Mouse (Mus musculus) erythroid progenitor cell, adult 5-6 weeks (primary cell): ENCODE results near the gene Cd200r1. TPM values are rescaled to one million over a fixed set of nuclear protein-coding genes. Genes with fewer than 3 reads are reported as not detected.

Source experiments
- ATAC-seq: replicated peaks from 2 replicates; pipeline ENCODE4 v1.8.0; 2016; ENCODE audit warnings: moderate number of reproducible peaks, mild to moderate bottlenecking, moderate TSS enrichment, inconsistent platforms; ENCODE audit not compliant: poor library complexity, low FRiP score, severe bottlenecking
- total RNA-seq, 2 experiments: library from RNA; stranded (forward) in 1 of 2; stranded (reverse) in 1 of 2; fragments of 150-400 nt in 1 of 2; fragments of 186-747, 209-891 nt in 1 of 2; gene quantifications; 2 replicates each; pipeline versions ENCODE4 v1.2.3 to v1.2.4; 2015 to 2017; ENCODE audit warnings: low replicate concordance in 2 of 2

Cd200r1 gene
- 10.5 and 15.5 TPM in 2 replicates for total RNA-seq (2015; ENCODE audit: low replicate concordance)
- 5.1 TPM in 1 of 2 replicates, not detected in the other for total RNA-seq (2017; ENCODE audit: low replicate concordance)

GRCm38 (mm10) chr16:44765555-44766319 is at the start of gene Cd200r1:
Gene Cd200r1, plus strand, starts transcription at chr16:44765736.
- ATAC-seq = no peak

DNA sequence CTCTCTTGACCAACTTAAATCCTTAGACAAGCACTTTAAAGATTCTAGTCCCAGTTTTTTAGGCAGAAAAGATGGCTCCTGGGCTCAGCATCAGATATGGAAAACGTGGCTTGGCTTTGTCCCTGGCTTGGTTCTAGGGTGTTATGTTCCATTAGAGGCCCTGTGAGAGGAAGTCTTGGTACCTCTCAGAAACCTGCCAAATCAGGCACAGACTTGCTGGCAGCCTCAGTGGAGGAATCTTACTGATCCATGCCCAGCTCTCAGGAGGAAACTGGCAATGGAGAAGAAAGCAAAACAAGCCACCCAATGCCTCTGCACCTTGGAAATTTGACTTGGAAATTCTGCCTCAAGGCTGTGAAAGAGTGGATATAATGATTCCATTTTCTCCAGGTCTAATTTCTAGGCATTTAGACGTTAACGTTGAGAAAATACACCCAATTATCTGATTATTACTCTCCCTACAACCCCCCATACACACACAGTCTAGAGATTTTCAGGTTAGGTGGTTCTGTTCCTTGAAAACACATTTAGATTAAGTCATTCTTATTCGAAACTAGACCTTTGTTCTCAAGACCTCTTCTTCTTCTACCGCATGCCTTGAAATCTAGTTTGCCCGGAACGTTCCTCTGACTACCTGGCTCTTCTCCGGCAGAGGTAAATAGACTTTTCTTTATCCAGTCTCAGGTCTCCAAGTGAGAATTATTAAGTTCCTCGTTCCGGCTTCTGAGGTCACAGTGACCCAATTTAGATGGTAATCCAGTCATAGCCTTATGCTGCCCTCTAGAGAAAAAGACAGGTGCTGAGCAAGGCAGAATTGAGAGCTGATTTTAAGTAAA is 49.0 kb upstream of the Cd200r1 start:
- ATAC-seq = no peak

GRCm38 (mm10) chr16:44717141-44717634 is 48.3 kb upstream of the Cd200r1 start:
- ATAC-seq = no peak

DNA sequence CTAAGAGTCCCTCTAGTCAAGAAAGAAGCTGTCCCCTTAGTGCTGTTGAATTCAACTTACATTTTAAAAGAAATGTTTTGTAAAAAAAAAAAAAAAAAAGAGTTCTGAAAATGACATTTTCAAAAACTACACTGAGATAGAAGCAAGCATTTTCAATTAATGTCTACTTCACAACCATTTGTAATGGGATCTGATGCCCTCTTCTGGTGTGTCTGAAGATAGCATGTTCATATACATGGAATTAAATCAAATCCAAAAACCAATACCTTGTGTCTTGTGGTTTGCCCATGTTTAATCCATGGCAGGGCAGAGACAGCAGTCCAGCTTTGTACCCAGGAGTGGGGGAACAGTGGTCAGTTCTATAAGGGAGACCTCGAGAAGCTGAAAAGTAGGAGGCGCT is 47.7 kb upstream of the Cd200r1 start:
- ATAC-seq = no peak

- no peak for ATAC-seq
Measured at GRCm38 (mm10) chr16:44719349-44719748, 46.2 kb upstream of the Cd200r1 start.

- ATAC-seq = no peak
Measured at GRCm38 (mm10) chr16:44720518-44720917, 45.0 kb upstream of the Cd200r1 start.

DNA sequence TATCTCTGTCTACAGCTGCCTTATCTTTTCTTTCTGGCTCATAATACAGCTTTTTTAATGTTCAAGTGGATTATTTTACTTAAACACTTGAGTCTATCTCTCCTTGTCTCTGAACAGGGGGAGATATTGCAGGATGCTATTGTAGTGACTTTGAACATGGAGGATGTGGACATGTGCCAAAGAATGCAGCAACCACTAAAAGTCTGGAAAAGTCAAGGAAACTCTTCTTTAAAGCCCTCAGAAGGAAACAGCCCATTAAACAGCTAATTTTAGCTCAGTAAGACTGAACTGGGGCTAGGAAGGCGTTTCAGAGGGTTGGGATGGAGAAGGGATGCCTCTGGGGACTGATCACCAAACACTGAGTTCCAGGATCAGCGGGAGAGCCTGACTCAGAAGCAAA is 42.9 kb upstream of the Cd200r1 start:
- no peak for ATAC-seq

GRCm38 (mm10) chr16:44724083-44724787 is 41.3 kb upstream of the Cd200r1 start, which contains the start of gene Nepro:
Gene Nepro, plus strand, starts transcription at chr16:44724301.
- ATAC-seq = peak; percentile 95

DNA sequence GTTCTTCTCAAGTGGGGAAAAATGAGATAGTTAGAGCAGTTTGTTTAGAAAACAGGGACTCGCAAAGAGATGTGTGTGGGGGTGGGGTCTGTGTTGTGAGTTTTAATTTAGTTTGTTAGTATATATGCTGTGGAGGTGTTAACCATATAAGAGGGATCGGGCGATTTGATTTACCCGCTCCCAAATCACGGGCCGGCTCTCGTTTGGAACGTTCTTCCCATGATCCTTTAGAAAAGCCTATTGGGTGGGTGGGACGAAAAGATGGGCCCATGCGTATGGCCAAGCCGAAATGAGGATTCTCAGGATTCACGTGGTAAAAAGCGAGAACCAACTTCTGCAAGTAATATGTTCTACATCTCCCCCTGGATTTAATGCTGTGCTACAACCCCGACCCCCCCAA is 40.7 kb upstream of the Cd200r1 start:
- no peak for ATAC-seq

- peak; percentile 63 for ATAC-seq
Measured at GRCm38 (mm10) chr16:44725286-44726223, 40.0 kb upstream of the Cd200r1 start.

DNA sequence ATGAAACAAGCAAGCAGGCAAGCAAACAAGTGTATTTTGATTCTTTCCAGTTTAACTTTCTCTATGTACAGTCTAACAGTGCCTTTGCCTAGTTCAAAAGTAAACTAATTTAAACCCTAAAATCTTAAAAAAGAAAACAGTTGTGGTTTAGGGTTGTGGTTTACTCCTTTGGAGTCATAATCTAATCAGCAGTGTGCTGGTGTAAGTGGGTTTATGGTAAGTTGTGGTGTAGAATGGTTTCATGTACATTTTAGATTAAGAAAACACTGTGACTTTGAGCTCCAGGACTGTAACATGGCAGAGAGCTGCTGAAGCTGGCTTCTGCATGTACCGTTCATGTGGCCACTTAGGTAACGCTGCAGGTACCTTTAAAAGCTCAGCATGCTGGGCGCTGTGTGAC is 38.0 kb upstream of the Cd200r1 start:
- no peak for ATAC-seq

DNA sequence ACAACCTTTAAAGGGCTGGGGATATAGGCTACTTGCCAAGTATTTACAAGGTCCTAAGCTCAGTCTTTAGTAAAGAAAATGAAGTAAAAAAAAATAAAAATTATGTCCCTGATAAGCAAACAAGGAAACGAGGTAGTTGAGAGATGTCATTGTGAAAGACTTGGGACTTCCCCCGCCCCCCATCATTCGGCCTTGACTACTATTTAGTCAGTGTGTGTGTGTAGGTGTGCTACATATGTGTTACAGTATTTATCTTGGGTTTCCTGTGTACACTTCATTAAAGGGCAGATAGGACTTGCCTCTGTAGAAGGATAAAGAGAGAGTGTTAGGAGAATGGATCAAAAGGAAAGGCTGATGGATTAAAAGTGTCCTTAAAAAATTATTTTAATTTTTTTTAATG is 31.5 kb upstream of the Cd200r1 start:
- ATAC-seq = no peak

- no peak for ATAC-seq
Measured at GRCm38 (mm10) chr16:44735676-44736075, 29.9 kb upstream of the Cd200r1 start.

DNA sequence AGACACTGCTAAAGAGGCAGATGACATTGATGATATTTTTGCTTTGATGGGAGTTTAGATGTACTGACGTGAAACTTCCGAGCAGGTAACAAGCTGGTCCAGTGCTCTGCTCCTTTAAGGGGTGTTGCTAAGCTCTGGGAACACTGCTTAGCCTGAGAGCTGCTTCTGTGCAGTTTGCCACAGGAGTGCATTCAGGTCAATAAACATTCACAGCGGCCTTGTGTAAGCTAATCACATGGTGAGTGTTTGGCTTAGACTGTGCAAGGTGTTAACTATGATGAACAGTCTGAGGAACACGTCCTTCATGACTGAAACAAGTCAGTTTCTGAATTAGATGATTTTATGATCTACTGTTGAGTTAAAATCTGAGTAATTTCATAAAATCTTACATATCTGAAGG is 29.4 kb upstream of the Cd200r1 start:
- no peak for ATAC-seq

- no peak for ATAC-seq
Measured at GRCm38 (mm10) chr16:44742753-44743152, 22.8 kb upstream of the Cd200r1 start.

DNA sequence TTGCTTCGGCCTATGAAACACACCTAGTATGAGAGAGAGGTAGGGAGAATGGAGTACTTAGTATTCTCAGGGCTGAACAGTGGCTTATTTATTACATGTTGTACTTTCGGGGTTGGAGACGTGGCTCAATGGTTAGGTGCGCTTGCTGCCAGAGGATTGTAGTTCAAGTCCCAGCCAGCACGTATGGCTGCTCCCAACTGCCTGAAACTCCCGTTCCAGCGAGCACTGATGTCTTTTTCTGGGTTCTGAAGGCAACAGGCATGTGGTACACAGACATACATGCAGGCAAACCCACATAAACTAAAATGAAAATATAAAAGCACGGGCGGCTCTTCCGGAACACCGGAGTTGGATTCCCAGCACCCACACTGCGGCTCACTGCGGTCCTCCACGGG is 20.1 kb upstream of the Cd200r1 start:
- ATAC-seq = peak; percentile 21; the same call in 1 of the 2 replicates

- peak; percentile 96 for ATAC-seq
Measured at GRCm38 (mm10) chr16:44745866-44746562, 19.5 kb upstream of the Cd200r1 start, which contains the start of gene Gtpbp8. Gene Gtpbp8, minus strand, starts transcription at chr16:44746363.

DNA sequence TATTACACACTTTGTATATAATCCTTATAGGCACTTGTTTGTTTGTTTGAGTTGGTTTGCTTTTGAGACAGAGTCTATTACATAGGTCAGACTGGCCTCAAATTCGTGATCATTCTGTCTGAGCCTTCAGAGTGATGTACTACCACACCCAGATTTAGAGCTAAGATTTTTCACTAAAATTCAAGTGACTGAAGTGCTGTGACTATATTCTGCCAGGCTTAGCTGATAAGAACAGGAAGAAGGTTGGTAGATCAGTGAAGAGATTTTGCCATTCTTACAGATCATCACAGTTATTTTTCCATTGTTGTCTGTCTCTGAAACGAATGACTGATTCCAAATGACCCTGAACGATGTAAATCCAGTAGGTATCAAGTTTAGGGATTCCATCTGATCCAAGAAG is 17.5 kb upstream of the Cd200r1 start:
- no peak for ATAC-seq
